Mouse (Mus musculus) regulatory T cell (primary cell): ENCODE results near the gene Gm49396.

Source experiments
- in situ Hi-C: fragments of 300-600 bp; cut with MboI, MseI; formaldehyde crosslinking; loops from one replicate; pipeline ENCODE4 v1.15.1; 2025; ENCODE audit warnings: high pct_unique_total_duplicates

Gene Gm49396

DNA sequence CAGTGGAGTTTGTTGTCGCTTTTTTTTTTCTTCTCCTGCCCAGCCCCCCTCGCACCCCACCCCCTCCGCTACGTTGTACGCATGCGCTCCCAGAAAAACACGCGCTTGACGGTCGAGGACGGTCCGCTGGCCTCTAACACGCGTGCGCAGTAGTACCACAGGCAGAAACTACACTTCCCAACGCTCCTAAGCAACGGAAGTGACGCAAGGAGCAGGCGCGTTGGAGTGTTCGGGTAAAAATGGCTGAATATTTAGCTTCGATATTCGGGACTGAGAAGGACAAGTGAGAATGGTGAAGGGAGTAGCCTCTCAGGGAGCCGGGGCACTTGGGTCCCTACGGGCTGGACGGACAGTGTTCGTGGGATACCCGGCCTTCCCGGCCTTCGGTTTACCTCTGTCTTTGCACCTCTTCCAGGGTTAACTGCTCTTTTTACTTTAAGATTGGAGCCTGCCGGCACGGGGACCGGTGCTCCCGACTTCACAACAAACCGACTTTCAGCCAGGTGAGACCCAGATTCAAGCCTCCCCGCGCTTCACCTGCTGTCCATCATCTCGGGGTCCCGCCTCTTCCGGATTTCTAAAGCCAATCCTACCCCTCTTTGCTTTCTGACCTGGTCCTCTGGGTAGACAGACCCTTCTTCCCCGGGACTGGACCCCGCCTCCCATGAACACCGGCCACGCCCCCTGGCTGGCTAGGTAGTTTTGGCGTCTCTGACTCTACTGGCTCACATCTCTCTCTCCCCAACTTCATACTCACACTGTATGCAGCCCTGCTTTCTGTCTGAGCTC, at the start of gene Gm49396, which contains the start of the genes U2af1l4 and Psenen:
Gene Gm49396 (plus strand): TSS at position 228 of the 789 bp plus-strand sequence.
Gene U2af1l4 (plus strand): TSS at position 185 of the 789 bp plus-strand sequence.
Gene Psenen (minus strand): TSS at position 511 of the 789 bp plus-strand sequence.
- in situ Hi-C loops = no loop called here

DNA sequence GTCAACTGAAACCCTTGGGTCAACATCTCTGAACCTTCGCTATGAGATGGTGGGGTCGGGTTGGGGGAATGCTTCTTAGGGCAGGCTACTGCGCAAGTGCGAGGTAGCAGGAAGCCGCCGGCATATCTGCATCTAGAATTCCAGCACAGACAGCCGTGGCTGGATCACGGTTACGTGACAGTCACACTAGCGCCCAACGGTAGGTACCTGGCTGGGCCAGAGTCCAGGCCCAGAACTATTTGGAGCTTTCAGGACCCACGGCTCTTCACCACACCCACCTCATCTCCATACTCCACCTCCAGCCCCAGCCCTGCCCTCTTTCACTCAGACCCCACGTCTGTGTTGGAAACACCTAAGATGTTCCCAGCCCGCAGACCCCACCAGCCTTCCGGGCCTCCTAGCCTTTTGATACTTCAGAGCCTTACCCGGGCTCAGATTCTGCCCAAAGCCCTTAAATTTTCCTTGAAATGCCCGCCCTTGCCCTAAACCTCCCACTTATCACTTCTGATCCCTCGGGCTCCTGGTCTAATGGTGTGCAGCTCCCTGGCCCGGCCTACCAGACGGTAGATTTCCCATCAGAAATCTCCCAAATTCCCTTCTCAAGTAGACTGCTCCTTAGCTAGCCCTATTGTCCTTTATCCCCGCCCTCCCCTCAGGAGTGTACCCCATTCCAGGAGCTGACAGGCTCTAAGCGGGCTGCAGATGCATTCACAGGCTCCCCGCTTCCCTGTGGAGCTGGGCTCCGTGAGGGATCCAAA, 48.0 kb upstream of the Gm49396 start:
- in situ Hi-C loops = no loop called here

DNA sequence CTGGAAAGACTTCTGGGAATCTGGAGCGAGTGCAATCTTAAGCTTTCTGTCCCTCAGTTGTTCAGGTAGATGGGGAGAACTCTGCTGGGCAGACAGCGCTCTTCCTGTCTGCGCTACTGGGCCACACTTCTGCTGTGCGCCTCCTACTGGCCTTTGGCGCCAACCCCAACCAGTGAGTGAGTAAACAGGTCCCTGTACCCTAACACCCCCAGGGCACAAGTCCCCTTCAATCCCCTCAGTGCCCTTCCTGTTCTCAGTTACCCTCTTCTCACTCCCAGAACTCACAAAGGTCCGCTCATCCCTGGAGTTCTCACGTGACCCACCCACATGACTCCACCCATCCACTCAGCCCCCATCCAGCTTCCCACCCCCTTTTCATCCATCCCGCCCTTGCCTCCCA, 44.8 kb upstream of the Gm49396 start:
- in situ Hi-C loops = no loop called here

DNA sequence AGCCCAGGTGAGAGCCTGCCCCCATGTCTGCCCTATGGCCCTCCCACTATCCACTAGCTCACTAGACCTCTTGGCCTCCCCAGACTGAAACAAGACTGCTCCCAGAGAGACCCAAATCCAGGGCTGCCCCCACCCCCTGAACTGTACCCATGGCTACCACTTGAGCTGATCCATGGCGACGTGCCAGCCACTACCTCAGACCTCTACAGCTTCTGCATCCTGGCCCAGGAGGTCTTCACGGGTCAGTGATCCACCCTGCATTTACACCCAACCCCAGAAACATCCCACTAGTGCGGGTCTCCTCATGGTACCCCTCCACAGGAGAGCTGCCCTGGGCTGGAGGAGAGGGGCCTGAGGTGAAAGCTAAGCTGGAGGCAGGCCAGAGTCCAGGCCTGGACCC, 42.7 kb upstream of the Gm49396 start:
- in situ Hi-C loops = no loop called here

DNA sequence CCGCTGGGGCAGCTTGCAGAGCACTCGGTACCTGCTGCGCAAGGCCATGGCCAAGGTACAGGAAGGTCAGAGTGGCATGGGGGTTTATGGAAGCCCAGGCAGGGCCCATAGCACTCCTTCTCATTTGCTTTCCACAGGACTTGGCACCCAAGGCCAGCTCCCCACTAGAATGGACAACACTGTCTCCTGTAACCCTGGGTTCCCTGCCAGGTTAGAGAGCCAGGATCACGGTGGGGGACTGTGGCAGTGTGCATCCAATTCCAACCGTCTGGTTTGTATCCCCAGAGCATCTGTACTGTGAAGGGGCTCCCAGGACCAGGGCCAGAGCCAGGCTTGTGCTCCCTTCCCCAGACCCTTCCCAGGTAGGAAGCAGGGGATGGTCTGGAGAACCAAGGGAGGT, 42.3 kb upstream of the Gm49396 start:
- in situ Hi-C loops = no loop called here

DNA sequence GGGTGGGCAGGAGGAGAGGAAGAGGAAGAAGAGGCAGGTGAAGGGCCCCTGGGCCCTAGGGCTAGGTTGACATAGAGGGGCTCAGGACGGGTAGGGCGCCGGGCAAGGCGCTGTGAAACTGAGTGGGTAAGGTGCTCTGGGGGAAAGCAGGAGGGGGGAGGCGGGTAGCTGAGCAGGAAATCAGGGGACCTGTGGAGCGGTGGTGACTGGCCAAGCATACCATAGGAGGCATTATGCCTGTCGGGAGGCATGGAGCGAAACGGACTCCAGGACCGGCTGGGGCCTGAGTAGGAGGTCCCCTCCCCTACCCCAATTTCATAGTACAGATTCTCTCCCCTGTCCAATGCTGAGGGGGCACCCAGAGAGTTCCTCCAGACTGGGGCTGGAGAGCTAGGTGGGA, 40.3 kb upstream of the Gm49396 start:
- in situ Hi-C loops = no loop called here

DNA sequence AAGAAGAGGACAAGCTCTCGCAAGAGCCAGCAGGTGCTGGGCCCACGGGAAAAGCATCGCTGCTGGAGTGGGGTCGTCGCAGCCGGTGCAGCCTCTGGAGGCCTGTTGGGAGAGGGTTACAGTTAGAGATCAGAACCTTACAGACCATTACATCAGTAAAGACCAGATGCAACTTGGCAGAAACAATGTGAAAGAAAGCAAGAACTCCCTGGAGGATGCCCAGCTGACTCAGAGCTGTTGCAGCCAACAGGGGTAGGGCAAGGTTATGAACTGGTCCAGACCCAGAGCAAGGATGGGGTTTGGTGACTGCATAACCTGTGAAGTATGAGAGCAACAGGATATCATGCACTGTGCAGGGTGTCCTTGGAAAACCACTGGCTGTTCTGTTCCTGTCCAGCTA, 38.7 kb upstream of the Gm49396 start:
- in situ Hi-C loops = no loop called here

DNA sequence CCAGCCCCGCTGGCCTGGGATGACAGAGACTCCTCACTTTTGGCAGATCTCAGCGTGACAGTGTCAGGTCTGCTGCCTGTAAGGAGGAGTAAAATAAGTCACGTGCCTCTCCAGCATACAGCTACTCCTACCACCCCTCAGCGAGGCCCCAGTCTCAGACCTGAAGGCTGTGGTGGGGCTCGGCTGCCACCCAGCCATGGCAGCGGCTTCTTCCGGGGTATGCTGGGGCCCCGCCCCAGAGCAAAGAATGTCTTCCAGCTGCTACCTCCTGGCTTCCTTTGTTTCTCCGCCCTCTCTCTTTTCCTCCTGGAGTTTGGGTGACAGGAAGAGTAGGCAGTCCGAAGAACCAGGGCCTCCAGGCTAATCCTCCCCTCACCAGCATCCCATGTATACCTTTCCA, 37.2 kb upstream of the Gm49396 start:
- in situ Hi-C loops = no loop called here

DNA sequence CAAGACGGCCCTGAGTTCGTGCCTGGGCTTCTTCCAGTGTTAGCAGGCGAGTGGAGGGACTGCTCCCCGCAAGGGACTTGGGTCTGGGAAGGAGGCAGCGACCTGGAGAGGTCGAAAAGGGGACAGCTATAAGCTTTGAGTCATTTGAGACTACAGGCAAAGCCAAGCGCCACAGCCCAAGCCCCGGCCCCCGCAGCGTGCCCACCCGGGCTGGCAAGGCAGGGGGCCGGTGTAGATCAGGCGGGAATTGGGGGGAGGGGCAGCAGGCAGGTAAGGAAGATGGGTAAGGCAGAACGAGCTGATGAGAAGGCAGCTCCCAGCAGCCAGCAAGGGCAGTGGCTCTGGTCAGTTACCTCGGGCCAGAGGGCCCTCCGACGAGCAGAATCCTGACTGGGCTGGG, 36.7 kb upstream of the Gm49396 start:
- in situ Hi-C loops = no loop called here

DNA sequence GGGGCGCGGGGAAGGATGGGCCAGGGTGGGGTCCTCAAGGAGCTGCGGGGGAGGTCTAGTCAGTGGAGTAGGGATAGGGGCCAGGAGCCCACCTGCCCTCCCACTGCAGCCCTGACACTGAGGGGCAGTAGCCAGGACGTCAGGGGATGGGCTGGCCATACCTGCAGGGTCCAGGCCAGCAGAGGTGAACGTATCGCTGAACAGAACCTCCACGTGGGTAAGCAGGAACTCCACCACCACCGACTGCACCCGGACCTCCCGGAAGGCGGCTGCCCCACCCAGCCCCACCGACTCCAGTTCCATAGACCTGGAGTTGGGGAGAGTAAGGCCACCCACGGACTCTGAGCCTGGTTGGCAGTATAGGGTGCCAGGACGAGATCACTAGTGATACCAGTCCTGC, 36.2 kb upstream of the Gm49396 start:
- in situ Hi-C loops = no loop called here

DNA sequence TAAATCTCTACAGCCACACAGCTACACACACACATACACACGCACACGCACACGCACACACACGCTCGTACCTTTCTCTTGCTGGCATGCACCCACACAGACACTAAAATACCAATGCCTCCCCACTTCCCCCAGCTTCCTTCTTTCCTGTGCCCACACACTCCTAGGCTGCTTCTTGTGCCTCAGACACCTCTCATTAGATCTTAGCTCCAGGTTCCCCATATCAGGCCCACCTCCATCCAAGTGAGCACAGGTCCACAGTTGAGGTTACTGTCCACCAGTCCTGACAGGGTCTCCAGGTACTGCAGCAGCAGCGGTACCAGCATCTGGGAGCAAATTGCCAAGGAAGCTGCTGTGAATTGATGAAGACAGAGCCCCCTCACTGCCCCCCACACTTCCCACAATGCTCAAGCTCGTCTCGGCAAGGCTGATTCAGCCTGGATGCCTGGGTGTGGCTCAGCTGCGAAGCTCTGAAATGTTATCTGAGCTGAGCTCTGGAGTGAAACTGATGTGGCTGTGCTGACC, 31.8 kb upstream of the Gm49396 start:
- in situ Hi-C loops = no loop called here

DNA sequence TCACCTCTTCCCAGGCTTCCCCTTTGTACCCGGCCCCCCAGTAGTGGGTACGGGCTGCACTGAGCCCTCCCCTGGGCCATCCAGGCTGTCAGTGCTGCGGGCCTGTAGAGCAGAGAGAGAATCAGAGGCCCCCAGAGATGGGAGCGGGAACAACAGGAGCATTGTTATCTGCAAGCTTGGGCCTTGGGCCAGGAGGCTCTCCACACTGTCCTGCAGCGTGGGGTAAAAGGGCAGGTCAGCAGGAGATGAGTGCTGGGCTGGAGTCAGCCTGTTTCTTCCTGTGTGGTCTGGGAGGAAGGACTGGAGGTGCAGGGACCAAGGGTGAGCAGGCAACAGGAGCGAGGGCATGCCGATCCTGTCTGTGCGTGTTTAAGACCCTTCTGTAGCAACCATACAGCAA, 30.2 kb upstream of the Gm49396 start:
- in situ Hi-C loops = no loop called here

DNA sequence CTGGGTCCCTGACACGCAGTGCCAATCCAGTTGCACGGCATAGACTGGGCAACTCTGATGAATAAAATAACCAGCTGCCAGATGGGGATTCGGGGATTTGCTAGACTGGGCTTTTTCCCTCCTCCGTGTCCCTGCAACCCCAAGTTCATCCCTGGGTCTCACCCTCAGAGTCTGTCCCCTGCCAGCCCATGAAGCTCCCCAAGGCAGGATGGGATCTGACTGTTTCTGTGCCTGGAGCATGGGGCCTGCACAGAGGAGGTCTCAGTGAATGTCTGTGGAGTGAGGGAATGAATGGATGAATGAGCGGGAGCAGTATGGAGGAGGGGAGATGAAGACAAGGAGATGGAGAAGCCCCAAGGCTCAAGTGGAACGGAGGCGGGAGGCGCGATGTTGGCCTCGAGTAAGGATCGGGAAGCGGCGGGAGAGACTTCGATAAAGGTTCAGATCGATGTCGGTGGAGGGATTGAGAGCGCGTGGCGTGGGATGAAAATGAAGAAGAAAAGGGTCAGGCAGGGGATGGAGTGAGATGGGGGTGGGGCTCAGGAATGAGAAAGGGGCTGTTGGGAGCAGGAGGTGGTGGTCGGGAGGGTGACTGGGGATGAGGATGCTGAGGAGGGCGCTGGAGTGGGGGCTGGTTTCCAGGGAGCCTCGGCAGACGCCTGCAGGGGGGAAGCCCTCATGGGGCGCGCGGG, 29.1 kb upstream of the Gm49396 start:
- in situ Hi-C loops = no loop called here

DNA sequence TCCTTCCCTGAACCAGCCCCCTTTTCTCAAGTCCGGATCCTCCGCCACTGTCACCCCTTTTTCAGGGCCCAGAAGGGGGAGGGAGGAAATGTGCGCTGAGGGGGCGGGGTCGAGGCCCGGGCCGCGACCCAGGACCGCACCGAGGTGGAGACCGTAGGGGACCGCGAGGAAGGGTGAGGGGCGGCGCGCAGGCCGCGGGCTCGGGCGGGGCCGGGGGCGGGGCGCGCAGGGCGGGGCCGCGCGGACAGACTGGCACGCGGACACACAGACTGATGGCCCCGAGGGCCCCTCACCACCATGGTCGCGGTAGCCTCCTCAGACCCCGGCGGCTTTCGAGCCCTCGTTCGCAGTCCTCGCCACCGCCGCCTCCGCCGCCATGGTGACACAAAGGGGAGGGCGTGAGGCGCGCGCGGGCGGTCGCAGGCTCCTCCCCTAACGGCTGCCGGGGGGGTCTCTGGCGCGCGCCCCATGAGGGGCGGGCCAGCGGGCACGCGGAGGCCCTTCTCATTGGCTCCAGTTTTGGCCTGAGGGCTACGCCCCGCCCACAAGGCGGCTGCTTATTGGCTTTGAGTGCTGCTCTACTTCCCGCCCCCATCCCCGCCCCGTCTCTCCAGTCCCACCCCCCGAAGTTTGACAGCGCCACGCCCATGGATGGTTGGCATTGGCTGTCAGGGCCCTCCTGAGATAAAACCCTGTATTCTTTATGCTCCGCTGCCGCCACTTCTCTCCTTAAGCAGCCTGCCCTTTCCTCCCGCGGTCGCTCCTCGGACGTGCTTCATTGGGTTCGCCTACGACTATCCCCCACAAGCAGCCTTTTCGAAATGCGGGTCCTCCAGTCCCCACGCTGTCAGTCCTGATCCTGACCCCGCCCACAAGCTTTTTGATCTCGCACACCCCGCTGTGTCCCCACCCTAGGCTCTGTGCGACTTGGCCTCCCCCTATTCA, 28.2 kb upstream of the Gm49396 start, which contains the start of gene Arhgap33:
Gene Arhgap33 (minus strand): TSS at position 428 of the 945 bp plus-strand sequence.
- in situ Hi-C loops = no loop called here

DNA sequence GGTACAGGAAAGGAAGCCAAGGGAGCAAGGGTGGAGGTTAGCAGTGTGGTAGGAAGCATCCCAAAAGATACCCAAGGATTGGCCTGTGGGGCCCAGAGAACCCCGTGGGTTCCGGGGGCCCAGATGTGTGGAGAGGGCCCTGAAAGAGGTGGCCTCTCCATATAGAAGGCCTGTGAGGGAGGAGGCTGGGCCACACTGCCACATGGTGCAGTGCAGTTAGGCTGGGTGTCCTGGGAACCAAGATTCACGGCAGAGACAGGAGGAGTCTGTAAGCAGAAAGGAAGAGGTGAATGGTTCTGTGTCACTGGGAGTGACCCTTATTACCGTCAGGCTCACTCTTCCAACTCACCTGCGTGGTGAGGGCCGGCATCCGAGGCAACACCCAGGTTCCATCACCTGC, 22.6 kb upstream of the Gm49396 start:
- in situ Hi-C loops = no loop called here

DNA sequence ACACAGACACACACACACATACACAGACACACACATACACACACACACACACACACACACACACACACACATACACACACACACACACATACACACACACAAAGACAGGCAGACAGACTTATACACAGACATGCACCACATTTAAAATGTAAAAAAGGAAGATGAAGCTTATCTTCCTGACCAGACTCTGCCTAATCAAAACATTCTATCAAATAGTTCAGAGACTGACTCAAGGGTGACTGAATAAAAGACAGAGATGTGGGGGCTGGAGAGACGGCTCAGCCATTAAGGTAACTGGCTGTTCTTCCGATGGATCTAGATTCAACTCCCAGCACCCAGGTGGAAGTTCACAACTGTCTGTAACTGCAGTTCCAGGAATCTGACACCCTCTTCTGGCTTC, 18.8 kb upstream of the Gm49396 start:
- in situ Hi-C loops = no loop called here

DNA sequence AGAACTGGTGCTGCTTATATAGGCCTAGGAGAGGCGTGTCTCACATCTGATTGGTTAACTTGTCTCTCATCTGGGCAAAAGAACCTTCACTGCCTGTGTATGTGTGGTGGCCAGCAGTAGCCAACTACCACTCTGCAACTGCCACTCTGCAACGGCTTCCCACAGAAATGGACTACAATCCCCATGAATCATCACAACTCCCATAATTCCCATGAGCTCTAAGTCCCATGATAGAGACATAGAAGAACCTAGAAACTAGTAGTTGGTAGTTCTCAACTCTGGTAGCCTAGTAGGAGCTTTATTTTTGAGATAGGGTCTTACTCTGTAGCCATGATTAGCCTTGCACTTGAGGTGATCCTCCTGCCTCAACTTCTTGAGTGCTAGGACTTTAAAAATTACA, 13.3 kb upstream of the Gm49396 start:
- in situ Hi-C loops = no loop called here

DNA sequence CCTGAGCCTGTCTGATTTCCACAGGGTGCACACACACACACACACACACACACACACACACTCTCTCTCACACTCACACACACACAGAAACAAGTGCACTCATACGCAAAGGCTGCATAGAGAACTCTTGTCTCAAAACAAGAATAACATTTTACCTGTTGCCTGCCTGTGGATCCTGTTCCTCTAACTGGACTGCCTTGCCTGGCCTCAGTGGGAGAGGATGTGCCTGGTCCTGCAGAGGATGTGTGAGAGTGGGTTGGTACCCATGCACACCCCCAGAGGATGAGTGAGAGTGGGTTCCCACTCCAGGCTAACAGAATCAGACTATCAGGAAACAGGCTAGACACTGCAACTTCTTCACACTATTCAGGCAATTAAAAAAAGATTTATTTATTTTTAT, 12.5 kb upstream of the Gm49396 start:
- in situ Hi-C loops = no loop called here

DNA sequence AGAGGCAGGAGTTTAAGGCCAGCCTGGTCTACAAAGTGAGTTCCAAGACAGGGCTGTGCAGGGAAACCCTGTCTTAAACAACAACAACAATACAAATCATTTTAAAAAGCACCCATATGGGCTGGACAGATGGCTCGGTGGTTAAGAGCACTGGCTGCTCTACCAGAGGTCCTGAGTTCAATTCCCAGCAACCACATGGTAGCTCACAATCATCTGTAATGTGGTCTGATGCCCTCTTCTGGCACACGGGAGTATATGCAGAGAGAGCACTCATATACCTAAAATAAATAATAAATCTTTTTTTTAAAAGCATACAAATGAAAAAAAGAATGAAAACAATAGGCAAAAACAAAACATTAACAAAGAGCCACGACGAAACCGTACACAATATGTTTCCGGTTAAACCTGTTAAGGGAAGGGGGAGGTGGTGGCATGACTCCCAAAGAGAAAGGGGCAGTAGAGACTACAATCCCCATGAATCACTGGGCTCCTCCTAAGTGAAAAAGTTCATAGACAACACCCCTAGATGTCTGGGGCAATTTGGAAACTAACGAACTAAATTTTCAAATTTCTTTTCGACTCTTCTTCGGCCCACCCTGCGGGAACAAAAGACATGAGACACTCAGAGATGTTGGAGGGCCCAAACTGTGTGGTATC, 11.6 kb upstream of the Gm49396 start:
- in situ Hi-C loops = no loop called here
